Mouse (Mus musculus) skeletal muscle tissue, postnatal 0 days (tissue): Measurements from ENCODE around the gene Adam29. TPM values are rescaled to one million over a fixed set of nuclear protein-coding genes. Genes with fewer than 3 reads are reported as not detected.

Source experiments
- polyA plus RNA-seq: library from polyadenylated mRNA; unstranded; fragments of >200 nt; fragmentation: Nextera tagmentation; extraction: Ambion mirVana; gene quantifications from 2 replicates; pipeline ENCODE4 v1.2.1, GENCODE M21; 2015

Gene Adam29
- not detected in 2 replicates for polyA plus RNA-seq

DNA sequence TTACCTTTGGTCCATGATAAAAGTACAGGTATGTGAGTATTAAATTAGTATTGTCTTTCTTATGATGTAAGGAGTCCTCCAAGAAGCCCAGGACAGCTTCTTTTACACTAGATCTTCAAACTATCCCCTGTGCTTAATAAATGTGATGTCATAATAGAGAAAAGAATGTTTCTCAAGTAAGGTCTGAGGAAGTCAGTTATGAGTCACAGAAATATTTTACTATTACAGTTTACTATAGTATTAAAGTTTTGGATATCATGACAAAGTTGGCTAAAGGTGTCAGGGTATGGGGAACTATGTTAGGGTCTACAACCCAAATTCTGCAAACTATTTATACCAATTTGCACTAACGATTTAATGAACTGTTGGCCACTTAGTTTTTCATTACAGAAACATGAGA is at the start of gene Adam29:
Adam29 (minus strand) TSS at position 101 of the 400 bp plus-strand sequence.

DNA sequence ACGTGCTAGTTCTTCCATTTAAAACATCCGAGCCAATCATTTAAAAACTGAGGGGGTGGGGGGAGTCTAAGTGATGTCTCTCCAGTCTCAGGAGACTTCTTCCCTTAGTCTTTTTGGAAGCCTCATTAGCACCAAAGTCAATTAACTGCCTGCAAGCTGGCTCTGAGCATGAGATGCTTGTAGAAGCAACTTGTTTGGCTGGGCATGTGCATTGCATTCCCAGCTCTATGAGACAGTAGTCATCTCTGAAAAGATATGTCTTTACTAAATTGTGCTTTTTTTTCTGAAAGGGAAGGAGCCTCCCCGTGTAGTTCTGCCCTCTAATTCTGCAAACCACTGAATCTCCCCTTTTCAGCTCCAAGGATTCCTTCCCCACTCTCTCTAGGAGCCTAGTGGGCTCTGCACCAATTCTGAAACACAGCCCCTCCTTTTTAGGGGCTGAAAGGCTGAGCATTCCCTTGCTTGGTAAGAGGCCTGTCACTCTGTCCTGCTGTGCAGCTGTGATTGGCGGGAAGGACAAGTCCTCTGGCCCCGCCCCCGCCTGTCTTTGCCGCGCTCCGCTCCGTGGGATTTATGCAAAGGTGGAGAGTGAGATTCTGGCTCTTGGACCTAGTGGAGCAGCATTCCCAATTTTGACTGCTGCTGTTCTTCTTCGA is 33.2 kb upstream of the Adam29 start, which contains the start of gene Glra3:
Glra3 (plus strand) TSS at position 591 of the 656 bp plus-strand sequence.

Other genes starting within 250 kb of the Adam29 start
- gene Glra3, start 33.5 kb upstream of the Adam29 start, polyA plus RNA-seq = not detected in 2 replicates